Mouse (Mus musculus): ENCODE data around the gene Cd160.

The Cd160 gene

DNA sequence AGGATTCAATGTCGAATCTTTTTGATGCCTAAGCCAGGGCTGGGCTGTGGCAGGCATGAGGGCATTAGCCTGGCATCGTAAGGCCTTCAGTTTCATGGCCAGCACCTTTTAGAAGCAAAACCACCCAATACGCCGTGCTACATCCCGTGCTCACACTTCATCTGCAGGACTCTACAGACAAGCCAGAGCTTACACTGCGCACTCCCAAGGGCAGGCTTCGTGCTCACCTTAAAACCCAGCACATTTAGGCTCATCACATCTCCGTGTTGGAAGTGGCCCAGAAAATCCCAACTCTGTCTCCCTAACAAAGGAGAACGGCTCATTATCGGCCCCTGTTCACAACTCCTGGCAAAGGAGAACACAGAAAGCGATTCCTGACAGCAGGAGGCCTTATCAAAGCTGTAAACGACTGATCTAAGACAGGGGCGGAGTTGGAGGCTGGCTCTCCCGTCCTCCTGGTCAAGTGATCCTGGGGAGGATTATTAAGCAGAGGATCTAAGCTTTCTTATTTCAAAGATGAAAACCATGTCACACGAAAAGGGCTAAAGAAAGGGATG is 765 bp downstream of the Cd160 start:
- DNase-seq (ENCODE audit: low spot score) = no peak

- no peak for DNase-seq (ENCODE audit: low spot score)
Observed at GRCm38 (mm10) chr3:96825261-96825660, 3.9 kb downstream of the Cd160 start.

DNA sequence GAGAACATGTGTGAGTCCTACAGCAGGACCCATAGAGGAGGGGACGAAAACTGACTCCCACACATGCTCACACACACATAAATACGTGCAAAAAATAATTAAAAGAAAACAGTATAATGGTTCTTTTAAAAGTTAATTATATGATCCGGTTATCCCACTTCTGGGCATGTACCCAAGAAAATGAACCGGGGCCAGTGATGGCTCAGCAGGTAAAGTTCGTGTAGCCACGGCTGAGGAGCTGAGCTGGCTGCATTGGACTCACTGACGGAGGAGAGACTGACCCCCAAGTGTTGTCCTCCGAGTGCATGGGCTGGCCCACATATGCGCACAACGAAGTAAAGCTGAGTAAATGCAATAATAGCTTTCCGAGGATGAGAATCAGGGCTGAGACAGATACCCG is 4.5 kb downstream of the Cd160 start:
- DNase-seq (ENCODE audit: low spot score) = no peak

GRCm38 (mm10) chr3:96823701-96824100 is 5.5 kb downstream of the Cd160 start:
- no peak for DNase-seq (ENCODE audit: low spot score)

- DNase-seq (ENCODE audit: low spot score) = no peak
Observed at GRCm38 (mm10) chr3:96821581-96821980, 7.6 kb downstream of the Cd160 start.

DNA sequence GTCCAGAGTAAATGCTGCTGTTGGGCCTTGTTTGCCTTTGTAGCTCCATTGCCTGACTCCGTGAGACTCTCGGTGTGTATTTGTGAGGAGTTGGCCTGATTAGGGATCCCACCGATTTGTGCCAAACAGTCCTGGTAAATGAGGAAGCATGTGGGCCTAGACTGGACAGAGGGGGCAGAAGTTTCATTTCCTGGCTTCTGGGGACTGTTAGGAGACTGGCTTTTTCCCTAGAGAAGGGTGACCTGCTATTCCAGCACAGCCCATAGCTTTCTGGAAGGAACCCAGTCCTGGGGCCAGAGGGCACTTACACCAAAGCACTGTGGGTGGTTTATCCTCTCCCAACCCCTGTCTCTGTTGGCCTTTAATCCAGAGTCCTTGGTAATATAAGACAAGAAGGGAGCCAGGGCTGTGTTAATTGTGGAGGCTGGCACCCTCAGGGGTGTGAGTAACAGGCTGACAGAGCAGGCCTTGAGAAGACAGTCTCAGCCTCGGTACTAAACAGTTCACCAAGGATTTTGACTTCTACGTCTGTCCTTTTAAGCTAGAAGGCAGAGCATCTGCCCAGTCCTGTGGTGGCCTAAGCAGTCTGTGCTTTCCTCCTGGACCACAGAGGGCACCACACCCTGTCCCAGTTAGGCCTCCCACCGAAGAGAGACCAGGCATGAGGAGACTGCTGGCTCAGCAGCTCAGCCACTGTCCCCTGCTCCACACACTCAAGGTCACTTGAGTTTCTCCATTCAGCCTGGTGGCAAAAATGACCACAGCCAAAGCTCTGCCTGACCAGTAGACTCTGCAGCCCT is 8.8 kb downstream of the Cd160 start:
- DNase-seq (ENCODE audit: low spot score) = no peak

- DNase-seq (ENCODE audit: low spot score) = no peak
Observed at GRCm38 (mm10) chr3:96814342-96814741, 14.8 kb downstream of the Cd160 start.

- no peak for DNase-seq (ENCODE audit: low spot score)
Observed at GRCm38 (mm10) chr3:96813591-96814244, 15.4 kb downstream of the Cd160 start.

DNA sequence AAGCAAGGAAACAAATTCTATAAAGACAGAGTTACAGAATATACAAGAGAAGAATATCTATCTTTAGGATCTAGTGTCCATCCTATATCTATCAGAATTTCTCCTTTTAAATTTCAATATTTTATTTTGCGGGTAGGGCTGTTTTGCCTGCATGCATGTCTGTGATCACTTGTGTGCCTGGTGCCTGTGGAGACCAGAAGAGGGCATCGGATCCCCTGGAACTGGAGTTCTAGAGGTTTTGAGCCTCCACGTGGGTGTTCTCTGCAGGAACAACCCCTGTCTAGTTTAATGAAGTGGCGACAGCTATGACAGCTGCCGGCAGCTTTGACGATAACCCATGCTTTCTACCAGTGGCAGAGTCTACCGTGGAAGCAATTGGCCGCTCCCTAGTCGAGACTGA is 16.0 kb downstream of the Cd160 start:
- DNase-seq (ENCODE audit: low spot score) = no peak

DNA sequence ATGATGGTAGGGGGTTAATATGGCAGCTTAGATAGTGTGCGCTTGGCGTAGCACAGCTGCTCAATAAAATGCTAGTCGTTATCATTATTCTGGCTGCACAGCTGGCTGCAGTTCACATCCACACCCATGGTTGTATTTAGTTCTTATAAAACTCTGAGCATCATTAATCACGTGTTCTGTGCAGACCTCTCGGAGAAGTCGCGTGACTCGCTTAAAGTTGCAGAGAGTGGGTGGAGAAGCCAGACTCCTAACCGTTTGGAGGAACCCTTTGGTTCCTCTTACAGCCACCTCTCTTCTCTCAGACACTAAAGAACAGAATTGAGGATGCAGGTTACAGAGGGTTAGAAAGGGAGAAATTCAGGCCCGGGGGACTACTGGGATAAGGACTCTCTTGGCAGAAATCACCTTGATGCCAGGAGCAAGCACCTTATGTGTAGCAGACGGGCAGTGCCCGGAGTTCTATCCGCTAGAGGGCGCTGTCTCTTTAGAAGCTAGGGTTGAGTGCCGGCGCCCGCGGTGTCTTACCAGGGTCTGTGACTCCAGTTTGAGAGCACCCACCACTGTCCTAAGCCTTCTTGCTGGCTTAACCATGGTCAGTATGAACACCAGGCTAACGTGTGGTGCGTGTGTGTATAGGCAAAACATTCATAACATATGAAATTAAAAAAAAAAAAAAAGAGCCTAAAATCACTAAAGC is 16.6 kb downstream of the Cd160 start:
- peak; percentile 91 for DNase-seq (ENCODE audit: low spot score)

DNA sequence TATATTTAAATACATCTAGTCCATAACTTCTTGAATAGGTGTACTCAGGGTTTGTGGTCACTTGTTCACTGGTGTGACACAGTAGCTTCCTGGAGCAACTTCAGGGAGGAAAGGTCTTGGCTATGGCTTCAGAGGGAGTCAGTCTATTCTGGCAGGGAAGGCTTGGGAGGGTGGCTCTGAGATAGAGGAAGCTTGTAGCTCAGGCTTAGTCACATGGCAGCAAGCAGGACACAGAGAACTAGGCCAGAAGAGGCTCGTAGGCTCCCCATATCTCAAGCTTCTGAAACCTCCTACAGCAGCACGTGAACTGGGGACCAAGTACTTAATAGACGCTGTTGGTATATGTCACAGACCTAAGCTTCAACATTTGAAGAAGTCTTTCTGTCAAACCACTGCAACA is 17.9 kb downstream of the Cd160 start:
- DNase-seq (ENCODE audit: low spot score) = no peak

DNA sequence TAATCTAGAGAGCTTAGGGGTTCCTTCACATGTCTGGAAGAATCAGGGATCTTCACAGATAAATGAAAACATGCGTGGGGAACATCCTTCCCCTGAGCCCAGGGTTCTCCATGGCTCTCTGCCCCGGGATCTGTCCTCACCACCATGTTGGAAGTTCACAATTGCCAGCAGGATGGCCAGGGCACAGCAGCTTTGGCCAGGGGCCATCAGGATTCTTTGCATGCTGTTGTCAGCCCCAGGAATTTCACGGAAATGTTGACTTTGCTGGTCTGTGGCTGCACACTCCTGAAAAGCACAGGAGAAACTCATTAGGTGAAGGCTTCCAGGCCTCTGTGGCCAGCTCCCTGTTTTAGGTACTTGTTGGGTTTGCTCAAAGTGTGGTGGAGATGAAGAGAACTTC is 20.5 kb downstream of the Cd160 start:
- DNase-seq (ENCODE audit: low spot score) = no peak

DNA sequence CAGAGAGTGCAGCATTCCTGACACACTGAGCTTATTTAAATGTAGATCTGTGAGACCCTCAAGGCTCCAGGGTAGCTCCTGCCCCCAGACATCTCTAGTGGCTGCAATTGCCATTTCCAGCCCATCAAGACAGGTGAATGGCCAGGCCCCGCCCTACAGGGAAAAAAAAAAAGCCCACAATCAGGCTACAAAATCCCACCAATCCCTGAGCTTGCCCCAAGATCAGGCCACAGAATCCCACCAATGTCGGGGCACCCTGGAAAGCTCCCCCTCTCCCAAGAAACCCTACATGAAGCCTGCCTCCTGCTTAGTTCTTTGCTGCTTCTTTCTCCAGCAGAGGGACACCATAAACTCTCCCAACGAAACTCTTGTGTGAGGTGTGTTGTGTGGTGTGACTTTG is 21.0 kb downstream of the Cd160 start:
- no peak for DNase-seq (ENCODE audit: low spot score)

GRCm38 (mm10) chr3:96802214-96802613 is 26.9 kb downstream of the Cd160 start:
- DNase-seq (ENCODE audit: low spot score) = no peak

DNA sequence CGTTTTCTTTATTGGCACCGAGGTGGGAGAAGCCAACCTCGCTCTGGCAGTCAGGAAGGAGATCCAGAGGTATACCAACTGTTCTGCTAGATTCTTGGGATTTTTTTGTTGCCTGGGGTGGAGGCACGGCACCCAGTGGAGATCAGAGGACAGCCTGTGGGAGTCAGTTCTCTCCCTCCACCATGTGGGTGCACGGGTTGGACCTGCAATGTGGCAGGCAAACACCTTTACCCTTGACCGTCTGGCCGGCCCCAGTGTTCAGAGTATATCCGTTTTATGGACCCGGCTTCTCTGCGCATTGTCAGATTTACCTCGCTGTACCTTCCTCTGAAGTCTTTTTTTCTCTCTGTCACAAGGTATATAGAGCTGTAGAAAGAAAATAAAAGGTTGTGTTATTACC is 28.9 kb downstream of the Cd160 start:
- no peak for DNase-seq (ENCODE audit: low spot score)

DNA sequence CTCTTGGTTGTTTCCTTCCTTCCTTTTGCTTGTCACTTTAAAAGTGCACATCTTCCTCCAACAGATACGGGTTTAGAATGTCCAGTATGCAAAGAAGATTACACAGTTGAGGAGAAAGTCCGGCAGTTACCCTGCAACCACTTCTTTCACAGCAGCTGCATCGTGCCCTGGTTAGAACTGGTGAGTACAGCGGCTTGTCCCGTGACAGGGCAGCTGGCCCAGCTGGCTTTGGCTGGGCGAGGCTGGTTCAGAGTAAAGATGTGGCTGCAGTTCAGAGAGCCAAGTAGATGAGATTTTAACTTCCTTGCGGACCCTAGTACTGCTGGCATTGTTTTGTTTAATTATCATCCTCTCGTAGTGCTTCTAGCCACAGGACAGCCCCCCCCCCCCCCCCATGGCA is 40.6 kb downstream of the Cd160 start:
- no peak for DNase-seq (ENCODE audit: low spot score)

DNA sequence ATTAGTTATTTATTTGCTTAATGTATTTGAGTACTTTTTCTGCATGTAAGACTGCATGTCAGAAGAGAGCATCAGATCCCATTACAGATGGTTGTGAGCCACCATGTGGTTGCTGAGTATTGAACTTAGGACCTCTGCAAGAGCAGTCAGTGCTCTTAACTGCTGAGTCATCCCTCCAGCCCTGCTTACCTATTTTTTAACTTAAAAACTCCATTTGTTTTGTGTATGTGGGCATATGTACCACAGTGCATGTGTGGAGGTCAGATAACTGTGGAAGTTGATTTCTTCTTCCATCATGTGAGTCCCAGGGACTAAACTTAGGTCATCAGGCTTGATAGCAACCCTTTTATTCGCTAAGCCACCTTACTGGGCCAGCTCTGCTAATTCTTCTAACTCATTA is 41.4 kb downstream of the Cd160 start:
- no peak for DNase-seq (ENCODE audit: low spot score)

DNA sequence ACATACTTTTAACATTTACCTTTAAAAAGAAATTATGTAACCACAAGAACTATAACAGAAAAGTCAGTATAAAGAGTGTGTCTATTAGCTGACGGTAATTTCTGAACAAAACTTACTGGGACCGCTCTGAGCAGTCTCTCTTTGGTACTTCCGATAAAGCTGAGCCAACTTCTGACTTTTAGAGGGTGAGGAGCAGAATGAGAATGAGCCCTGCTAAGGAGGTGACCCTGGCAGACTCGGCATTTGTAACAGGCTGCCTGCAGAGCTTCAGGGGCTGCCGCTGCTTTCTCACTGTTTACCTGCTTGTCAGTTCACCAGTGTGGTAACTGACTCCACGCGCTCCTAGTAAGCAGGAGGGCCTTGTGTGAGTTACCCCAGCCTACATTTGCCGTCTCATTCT is 46.9 kb downstream of the Cd160 start:
- DNase-seq (ENCODE audit: low spot score) = no peak

DNA sequence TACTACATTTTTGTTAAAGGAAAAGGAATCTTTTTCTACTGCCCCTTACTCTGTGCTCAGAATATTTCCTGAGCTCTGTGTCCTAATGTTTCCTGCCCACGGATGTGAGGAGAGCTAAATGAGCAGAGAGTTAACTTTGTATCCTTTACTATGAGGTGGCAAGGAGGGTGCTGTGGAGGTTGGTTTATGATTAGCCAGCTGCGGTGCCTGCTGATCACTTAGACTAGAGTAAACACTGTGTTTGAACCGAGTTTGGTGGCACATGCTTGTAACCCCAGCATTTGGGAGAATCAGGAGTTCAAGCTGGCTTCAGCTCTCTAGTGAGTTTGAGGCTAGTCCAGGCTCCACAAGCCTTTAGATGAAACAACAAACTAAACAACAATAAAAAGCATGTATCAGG is 52.0 kb downstream of the Cd160 start:
- DNase-seq (ENCODE audit: low spot score) = no peak

GRCm38 (mm10) chr3:96772949-96773348 is 56.2 kb downstream of the Cd160 start:
- no peak for DNase-seq (ENCODE audit: low spot score)

GRCm38 (mm10) chr3:96769971-96770370 is 59.2 kb downstream of the Cd160 start:
- no peak for DNase-seq (ENCODE audit: low spot score)

GRCm38 (mm10) chr3:96764528-96764927 is 64.6 kb downstream of the Cd160 start:
- no peak for DNase-seq (ENCODE audit: low spot score)

DNA sequence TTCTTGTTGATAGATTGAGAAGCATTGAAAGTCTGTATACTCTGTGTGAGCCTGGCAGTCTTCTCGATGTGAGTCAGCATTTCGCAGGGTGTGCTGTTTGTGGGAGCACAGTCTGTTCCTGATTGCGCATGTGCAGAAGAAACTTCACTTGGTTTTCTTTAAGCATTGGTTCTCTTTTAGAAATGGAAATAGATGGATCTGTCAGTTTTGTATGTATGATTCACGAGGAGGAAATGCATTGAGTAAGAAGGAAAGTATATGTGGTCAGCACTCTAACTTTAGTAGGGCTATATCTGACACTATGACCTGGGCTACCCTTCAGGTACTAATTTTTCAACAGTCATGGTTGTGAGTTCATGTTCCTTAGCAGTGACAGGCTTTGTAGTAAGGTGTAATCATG is 69.5 kb downstream of the Cd160 start:
- DNase-seq (ENCODE audit: low spot score) = no peak

Data from testis, postnatal 10 days (tissue).